Mouse (Mus musculus) layer of hippocampus, adult 11-12 months (tissue): ENCODE measurements around the gene Igbp1.

Source experiments
- DNase-seq: peaks from one replicate; pipeline ENCODE4 v3.0.0; 2022; ENCODE audit warnings: low spot score

Gene Igbp1

GRCm38 (mm10) chrX:100494068-100494978 is at the start of gene Igbp1:
Gene Igbp1 (plus strand): TSS chrX:100494291.
- DNase-seq: peak; percentile 83

GRCm38 (mm10) chrX:100468047-100468446 is 26.0 kb upstream of the Igbp1 start:
- no peak for DNase-seq

- DNase-seq: no peak
Observed at GRCm38 (mm10) chrX:100470126-100470525, 24.0 kb upstream of the Igbp1 start.

- DNase-seq: no peak
Observed at GRCm38 (mm10) chrX:100471491-100471890, 22.6 kb upstream of the Igbp1 start.

- no peak for DNase-seq
Observed at GRCm38 (mm10) chrX:100475569-100476223, 18.4 kb upstream of the Igbp1 start.

GRCm38 (mm10) chrX:100480317-100480716 is 13.8 kb upstream of the Igbp1 start:
- DNase-seq: peak; percentile 56

- no peak for DNase-seq
Observed at GRCm38 (mm10) chrX:100493500-100494067, 507 bp upstream of the Igbp1 start.

- no peak for DNase-seq
Observed at GRCm38 (mm10) chrX:100504175-100504851, 10.2 kb downstream of the Igbp1 start.

- DNase-seq: no peak
Observed at GRCm38 (mm10) chrX:100508164-100508563, 14.1 kb downstream of the Igbp1 start.

- no peak for DNase-seq
Observed at GRCm38 (mm10) chrX:100509921-100510320, 15.8 kb downstream of the Igbp1 start.

- no peak for DNase-seq
Observed at GRCm38 (mm10) chrX:100516683-100517082, 22.6 kb downstream of the Igbp1 start.

- peak; percentile 9 for DNase-seq
Observed at GRCm38 (mm10) chrX:100517626-100518025, 23.5 kb downstream of the Igbp1 start.

GRCm38 (mm10) chrX:100518532-100518931 is 24.4 kb downstream of the Igbp1 start:
- no peak for DNase-seq

- DNase-seq: no peak
Observed at GRCm38 (mm10) chrX:100524471-100524870, 30.4 kb downstream of the Igbp1 start, which contains the start of gene Dgat2l6. Gene Dgat2l6 (plus strand): TSS chrX:100524838.

- DNase-seq: no peak
Observed at GRCm38 (mm10) chrX:100556026-100556425, 61.9 kb downstream of the Igbp1 start.

- DNase-seq: no peak
Observed at GRCm38 (mm10) chrX:100565696-100566095, 71.6 kb downstream of the Igbp1 start.
